In genomic region chr2:166549871-166550270, GRCm38 (mm10) we compare ENCODE assay signal across 9 mouse cellular contexts.
A peak's percentile ranks its signal among the peaks of the same experiment; 100 is the strongest.
DNase-seq lines count a peak whose midpoint lies in the region; ATAC-seq and TF ChIP-seq lines count a peak whose summit lies in the region.
"Had no signal": no experiment of that assay in that cellular context is flagged by ENCODE, and none has a peak within 500 bp of the region (broad histone marks: within the 10 kb centered on the region; RNA-seq: fewer than 3 reads in every experiment).

No protein-coding gene starts in this region.

- H3K4me1 ChIP-seq in heart, embryonic 10.5 days: peaks cover 68% of the 10 kb centered on the region
- H3K4me1 ChIP-seq in embryonic facial prominence, embryonic 11.5 days (ENCODE audit: control insufficient read depth, insufficient read depth, low read length): no peaks in the 10 kb centered on the region
- H3K4me1 ChIP-seq in hindbrain, embryonic 13.5 days (replicated peaks): peaks cover 49% of the 10 kb centered on the region
- no peaks in the 10 kb centered on the region for H3K4me1 ChIP-seq in midbrain, postnatal 0 days (ENCODE audit: insufficient read depth, low read length)

- no peak for DNase-seq in heart, embryonic 10.5 days (ENCODE audit: low spot score)
- DNase-seq in heart, adult 18-20 months: no peak
- no peak for DNase-seq in embryonic facial prominence, embryonic 11.5 days (ENCODE audit: low spot score)
- DNase-seq in midbrain, postnatal 0 days (ENCODE audit: low spot score): peak; percentile 25
- no peak for DNase-seq in embryo, embryonic 9.5 days (ENCODE audit: extremely low spot score)
- DNase-seq in natural killer cell, adult 2 months (ENCODE audit: low spot score in 2 of 2): no peak
- DNase-seq: heart, postnatal 36 days had no signal

- H3K9me3 ChIP-seq in heart, embryonic 10.5 days: no peaks in the 10 kb centered on the region
- H3K9me3 ChIP-seq in embryonic facial prominence, embryonic 11.5 days (replicated peaks; ENCODE audit: control insufficient read depth, low read length): no peaks in the 10 kb centered on the region
- no peaks in the 10 kb centered on the region for H3K9me3 ChIP-seq in hindbrain, embryonic 13.5 days
- H3K9me3 ChIP-seq in midbrain, postnatal 0 days (ENCODE audit: low read length): no peaks in the 10 kb centered on the region

- TF ChIP-seq CTCF in midbrain, postnatal 0 days (IDR thresholded peaks at IDR 0.05): no peak

- H3K4me2 ChIP-seq in embryonic facial prominence, embryonic 11.5 days (ENCODE audit: low read depth, low read length): no peak overlapping the region
- H3K4me2 ChIP-seq in hindbrain, embryonic 13.5 days: no peak overlapping the region
- H3K4me2 ChIP-seq in midbrain, postnatal 0 days (ENCODE audit: low read depth, low read length, poor library complexity, severe bottlenecking): no peak overlapping the region

- H3K4me3 ChIP-seq in heart, embryonic 10.5 days: no peak overlapping the region
- H3K4me3 ChIP-seq in embryonic facial prominence, embryonic 11.5 days (ENCODE audit: low read depth, low read length): no peak overlapping the region
- H3K4me3 ChIP-seq in hindbrain, embryonic 13.5 days: no peak overlapping the region
- no peak overlapping the region for H3K4me3 ChIP-seq in midbrain, postnatal 0 days (ENCODE audit: low read depth, low read length)

- H3K27me3 ChIP-seq in heart, embryonic 10.5 days (ENCODE audit: insufficient read depth, poor library complexity, severe bottlenecking): peaks cover 9% of the 10 kb centered on the region; the same call in 1 of the 2 replicates
- H3K27me3 ChIP-seq in embryonic facial prominence, embryonic 11.5 days (ENCODE audit: control insufficient read depth, insufficient read depth, low read length): no peaks in the 10 kb centered on the region
- peaks cover 28% of the 10 kb centered on the region for H3K27me3 ChIP-seq in hindbrain, embryonic 13.5 days
- no peaks in the 10 kb centered on the region for H3K27me3 ChIP-seq in midbrain, postnatal 0 days (ENCODE audit: insufficient read depth, low read length)

- 86% methylated on average over 8 of the region's 8 CpGs for WGBS in heart, embryonic 10.5 days
- WGBS in embryonic facial prominence, embryonic 11.5 days: 79% methylated on average over 8 of the region's 8 CpGs
- 35% methylated on average over 8 of the region's 8 CpGs for WGBS in hindbrain, embryonic 13.5 days
- 55% methylated on average over 8 of the region's 8 CpGs for WGBS in midbrain, postnatal 0 days

- 0 out of 2 replicates have a peak, but pooled peaks have one; percentile 16 for ATAC-seq in embryonic facial prominence, embryonic 11.5 days (replicated peaks; ENCODE audit: insufficient number of reproducible peaks, low FRiP score, low TSS enrichment, low read depth)
- ATAC-seq in hindbrain, embryonic 13.5 days (ENCODE audit: low FRiP score): peak; percentile 68
- ATAC-seq in midbrain, postnatal 0 days (ENCODE audit: low FRiP score): no peak
- no peak for ATAC-seq in cerebellum, adult (ENCODE audit: insufficient number of reproducible peaks, low FRiP score, low TSS enrichment)

- H3K36me3 ChIP-seq in heart, embryonic 10.5 days: no peaks in the 10 kb centered on the region
- H3K36me3 ChIP-seq in embryonic facial prominence, embryonic 11.5 days (replicated peaks; ENCODE audit: control insufficient read depth, insufficient read depth, low read depth, low read length): no peaks in the 10 kb centered on the region
- no peaks in the 10 kb centered on the region for H3K36me3 ChIP-seq in hindbrain, embryonic 13.5 days
- H3K36me3 ChIP-seq in midbrain, postnatal 0 days (ENCODE audit: insufficient read depth, low read length): no peaks in the 10 kb centered on the region

- H3K9ac ChIP-seq in embryonic facial prominence, embryonic 11.5 days (replicated peaks; ENCODE audit: low read length): no peak overlapping the region
- H3K9ac ChIP-seq in hindbrain, embryonic 13.5 days: peak overlapping the region; percentile 35; the same call in 1 of the 2 replicates
- no peak overlapping the region for H3K9ac ChIP-seq in midbrain, postnatal 0 days (replicated peaks; ENCODE audit: low read length, poor library complexity, severe bottlenecking)

- peak overlapping the region; percentile 60 for H3K27ac ChIP-seq in heart, embryonic 10.5 days
- no peak overlapping the region for H3K27ac ChIP-seq in embryonic facial prominence, embryonic 11.5 days (replicated peaks; ENCODE audit: low read depth, low read length)
- H3K27ac ChIP-seq in hindbrain, embryonic 13.5 days: peak overlapping the region; percentile 56
- H3K27ac ChIP-seq in midbrain, postnatal 0 days (ENCODE audit: low read depth, low read length): no peak overlapping the region

Comparison
In these comparisons a context has a peak if more than half of its experiments do, and no peak if none do; other contexts are left out.
1. H3K27ac ChIP-seq: peak in heart, embryonic 10.5 days (single experiment) and hindbrain, embryonic 13.5 days (single experiment); none in embryonic facial prominence, embryonic 11.5 days (single experiment) and midbrain, postnatal 0 days (single experiment).
2. ATAC-seq: peak in embryonic facial prominence, embryonic 11.5 days (single experiment) and hindbrain, embryonic 13.5 days (single experiment); none in midbrain, postnatal 0 days (single experiment) and cerebellum, adult (single experiment).